Mouse (Mus musculus) Muller cell, postnatal 12 days (primary cell): ENCODE measurements at regions not wholly inside any gene's neighbourhood (a gene's known extent, or its start where the extent isn't known, plus 50 kb on each side); places are given as distances from the start of the nearest gene placed in this dataset.

ENCODE experiments used
- DNase-seq: peaks from one replicate; pipeline ENCODE4 v3.0.0-alpha.2; 2015; ENCODE audit errors: inconsistent ontology term

DNA sequence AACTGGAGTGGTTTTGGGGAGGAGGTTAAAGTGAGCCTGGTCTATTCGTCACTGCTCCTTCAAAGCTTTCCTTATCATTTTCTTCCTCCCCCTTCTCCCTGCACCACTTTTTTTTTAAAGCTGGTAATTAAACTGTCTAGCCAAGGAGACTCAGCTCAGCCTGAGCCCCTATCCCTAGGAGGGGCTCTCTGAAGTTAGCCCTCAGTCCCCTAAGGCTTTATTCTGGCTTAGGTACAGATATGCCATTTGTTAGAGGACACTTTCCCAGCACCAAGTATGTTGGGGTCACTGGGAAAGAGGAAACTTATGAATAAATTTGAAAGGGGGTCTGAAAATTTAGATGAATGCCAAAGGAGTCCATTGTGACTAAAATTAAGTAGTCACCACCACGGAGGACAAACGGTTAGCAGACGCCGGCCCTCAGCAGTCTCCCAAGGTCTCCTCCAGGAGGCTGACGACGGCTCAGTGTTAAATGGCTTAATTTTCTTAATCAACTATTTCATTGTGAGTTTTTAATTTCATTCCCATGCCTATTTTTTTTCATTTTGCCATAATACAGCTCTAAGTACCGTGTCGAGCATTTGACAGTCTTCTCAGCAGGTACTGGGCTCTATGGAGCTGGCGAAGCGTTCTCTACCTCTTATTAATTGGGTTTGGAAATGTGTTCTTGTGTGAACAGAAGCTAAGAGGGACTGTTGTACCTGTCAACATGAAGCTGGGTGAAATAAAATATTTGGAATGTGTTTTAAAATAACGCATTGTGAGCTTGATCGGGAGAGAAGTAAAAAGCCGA, 370.6 kb upstream of the Cited2 start:
- no peak for DNase-seq

DNA sequence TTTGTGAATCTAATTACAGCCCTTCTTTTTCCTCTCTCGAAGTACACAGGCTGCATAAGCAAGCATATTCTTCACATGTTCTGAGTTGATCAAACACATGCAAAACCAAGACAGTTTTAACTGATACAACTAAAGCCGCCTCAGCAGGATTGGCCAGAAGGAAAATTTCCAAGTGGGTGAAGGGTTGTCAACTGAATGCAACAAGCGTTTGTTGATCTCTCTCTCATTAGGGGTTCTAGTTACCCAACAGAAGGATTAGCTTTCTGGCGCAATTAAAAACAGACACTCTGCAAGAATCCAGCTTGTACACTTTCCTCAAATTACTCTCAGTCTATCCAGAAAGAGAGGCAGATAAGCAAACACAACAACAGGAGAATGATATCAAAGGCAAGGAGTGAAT, 367.5 kb upstream of the Cited2 start:
- DNase-seq: no peak

DNA sequence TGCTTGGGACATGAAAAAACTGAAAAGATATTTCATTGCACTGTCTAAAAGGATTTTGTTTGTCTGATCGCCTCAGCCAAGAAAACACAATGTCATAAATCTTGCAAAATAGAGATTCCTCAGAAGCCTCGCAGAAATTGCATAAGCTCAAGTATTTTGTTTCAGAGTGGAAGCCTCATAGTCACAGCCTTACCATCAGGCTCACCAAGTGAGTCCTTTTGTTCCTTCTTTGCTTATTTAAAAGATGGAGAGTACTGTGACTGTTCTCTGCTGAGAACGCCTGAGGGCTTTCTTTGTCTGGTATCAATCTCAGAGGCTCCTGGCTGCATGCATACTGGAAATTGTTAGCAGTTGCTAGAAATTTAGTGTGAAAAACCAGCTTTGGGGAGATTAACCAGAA, 367.0 kb upstream of the Cited2 start:
- DNase-seq: peak; percentile 71

DNA sequence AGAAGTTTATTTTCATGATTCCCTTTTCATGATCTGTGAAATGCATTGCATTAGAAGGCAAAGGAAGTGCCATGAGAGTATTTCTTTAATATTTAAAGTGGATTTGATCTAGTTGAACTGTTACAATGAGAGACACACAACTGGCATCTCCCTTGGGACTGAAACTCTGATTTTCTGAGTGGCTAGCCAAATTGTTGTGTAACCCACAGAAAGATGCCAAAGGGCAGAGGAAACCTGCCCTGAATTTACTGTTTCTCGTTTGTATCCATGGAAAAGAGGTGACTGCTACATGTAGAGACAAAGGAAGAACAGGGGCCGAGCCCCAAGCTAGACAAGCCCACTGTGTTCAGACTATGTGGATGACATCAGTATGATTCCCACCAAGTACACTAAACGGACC, 360.4 kb upstream of the Cited2 start:
- peak; percentile 39 for DNase-seq

DNA sequence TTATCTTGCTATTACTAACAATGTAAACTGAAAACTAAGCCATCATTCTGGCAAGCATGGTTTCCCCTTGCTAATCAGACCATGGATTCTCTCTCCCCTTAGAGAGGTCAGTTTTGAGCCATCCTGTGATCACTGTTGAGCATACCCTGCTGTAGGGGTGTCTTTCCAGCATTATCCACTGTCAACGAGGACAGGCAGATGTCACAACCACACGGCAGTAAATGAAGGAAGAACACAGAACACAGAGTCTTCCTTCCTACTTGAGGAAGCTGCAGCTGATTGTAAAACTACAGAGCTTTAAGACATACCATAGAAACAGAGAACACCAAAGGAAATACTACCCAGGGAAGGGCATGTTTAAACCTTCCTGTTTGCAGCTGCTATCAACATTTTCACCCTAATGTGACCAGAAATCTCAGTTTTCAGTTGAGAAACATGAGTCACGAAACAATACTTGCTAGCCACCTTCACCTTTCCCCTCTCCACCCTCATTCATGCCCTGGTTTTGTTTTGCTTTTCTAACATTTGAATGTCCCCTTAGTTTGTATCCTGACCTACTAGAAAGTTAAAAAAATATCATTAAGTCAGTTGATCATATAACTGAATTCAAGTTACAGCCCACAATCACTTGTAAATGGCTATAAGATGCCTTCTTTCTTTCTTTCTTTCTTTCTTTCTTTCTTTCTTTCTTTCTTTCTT, 356.8 kb upstream of the Cited2 start:
- DNase-seq: no peak

DNA sequence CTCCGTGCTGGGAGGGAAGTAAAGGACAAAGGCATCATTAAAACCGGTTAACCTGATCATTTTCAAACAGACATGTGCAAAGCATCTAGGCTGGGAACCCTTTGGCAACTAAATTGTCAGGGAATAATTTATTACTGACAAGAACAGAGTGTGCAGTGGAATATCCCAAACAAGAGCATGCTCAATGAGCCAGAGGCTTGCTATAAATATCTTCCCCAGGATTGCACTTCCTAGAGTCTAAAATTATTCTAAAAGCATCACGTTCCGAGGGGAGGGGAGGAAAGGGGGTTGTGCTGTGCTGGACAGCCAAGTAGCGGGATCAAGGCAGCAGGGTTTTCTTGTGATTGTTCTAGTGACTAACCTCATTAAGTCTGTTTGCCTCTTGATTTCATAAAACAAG, 356.0 kb upstream of the Cited2 start:
- DNase-seq: peak; percentile 68

DNA sequence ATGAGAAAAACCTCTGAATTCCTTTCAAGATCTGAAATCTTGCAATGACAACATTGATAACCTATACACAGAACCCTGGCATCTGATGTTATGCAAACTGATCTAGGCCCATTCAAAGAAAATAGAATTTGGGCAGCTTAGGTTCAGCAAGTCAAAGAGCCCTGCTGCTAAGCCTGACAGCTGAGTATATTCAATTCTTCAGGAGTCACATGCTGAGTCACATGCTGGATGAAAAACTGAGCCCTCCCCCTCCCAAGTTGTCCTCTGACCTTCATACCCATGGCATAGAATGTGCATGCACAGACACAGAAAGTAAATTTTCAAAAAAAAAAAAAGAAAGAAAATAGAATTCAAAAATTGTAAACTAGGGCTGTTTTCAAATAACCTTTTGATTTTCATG, 355.6 kb upstream of the Cited2 start:
- no peak for DNase-seq

DNA sequence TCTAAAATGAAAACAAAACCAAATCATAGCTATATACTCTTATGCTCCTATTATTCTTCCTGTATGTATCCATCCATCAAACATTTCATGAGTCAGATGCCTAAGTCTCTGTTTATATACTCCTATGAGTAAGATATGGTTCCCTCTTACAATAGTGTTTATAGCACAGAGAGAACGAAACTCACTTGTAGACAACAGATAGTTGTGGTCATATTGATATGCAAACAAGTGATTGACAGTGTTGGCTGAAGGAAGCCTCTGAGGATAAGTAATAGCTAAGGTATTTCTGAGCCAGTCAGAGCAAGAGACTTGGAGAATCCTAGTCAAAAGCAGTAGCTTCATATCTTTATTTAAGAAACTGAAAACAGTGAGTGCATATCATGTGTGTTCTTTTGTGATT, 354.4 kb upstream of the Cited2 start:
- DNase-seq: no peak

DNA sequence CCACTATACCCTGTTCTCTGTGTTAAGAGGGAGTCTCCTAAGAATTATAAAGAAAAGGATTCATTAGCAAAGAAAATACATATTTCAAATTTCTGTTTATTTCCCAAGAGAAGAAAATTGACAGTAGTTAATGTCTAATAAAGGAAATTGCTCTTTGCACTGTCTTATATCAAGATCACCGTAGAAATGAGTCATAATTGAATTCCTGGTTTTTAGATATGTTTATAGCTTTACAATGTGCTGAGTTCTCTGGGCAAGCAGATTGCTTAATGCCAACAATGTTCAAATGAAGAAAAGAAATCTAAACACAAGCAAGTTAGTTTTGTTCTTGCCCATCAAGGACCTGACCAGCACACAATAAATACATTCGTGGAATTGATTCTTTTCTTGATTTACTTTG, 350.1 kb upstream of the Cited2 start:
- no peak for DNase-seq

DNA sequence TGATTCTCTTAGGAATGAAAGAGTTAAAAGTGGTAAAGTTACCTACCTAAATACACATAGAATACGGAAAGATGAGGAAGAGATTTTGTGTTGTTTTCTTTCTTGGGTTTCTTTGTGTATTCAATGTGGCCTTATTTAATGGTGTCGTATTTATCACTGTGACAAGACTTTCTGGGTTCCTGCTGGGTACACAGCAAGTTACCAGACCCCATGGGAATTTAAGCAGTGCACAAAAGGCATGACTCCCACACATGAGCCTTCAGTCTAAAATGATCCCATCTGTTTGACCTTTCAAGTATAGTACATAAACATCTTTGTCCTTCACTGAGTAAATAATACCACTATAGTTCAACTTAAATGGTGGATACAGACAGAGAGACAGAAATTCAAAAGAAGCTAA, 349.0 kb upstream of the Cited2 start:
- no peak for DNase-seq

DNA sequence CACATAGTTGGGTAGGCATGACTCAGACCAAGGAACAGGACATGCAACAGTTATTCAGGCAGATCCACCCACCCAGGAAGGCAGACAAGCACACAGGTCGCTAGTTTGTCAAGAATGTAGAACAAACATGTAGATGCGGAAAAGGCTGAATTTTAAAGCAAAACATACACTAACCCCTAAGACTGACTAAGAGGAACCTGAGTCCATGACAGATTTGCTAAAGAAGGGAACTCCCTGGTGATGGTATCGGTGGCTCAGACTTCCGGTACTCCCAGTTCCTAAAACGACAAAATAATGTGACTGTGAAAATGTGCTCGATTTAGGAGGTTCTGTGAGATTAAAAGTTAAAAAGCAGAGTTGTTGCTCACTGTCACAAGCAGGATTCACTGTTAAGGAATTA, 340.0 kb upstream of the Cited2 start:
- peak; percentile 24 for DNase-seq

DNA sequence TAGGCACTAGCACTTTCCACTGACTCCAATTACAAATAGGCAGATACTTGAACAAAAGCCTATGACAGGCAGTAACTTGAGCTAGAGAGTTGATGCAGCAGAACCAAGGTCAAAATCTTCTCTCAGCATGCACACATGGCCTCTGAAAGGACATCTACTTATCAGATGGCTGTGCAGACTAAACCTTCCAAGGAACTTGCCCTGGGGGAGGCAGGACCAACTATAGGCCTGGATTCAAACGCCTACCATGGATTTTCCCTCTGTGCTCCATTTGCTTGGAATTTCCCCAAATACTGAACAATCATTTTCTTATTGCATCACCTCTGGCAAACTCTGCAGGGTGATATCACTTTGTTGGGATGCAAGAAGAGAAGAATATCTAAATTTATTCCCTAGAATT, 337.8 kb upstream of the Cited2 start:
- DNase-seq: peak; percentile 82

DNA sequence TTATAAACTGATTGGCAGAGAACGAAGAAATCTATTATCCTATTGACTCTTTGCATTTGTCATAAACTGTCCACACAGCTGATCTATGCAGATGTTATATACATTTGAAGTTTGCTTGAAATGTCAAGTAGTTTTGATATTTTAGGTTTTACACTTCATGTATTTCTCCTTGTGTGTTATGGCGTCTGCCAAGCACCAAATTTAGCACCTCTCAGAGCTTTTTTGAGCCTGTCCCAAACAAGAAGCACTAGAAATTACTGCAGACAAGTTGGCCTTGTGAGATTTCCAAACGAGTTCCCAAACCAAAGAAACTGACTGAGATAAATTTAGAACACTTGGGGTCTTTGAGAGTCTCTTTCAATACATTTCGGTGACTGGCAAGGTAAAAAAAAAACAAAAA, 335.7 kb upstream of the Cited2 start:
- DNase-seq: no peak

DNA sequence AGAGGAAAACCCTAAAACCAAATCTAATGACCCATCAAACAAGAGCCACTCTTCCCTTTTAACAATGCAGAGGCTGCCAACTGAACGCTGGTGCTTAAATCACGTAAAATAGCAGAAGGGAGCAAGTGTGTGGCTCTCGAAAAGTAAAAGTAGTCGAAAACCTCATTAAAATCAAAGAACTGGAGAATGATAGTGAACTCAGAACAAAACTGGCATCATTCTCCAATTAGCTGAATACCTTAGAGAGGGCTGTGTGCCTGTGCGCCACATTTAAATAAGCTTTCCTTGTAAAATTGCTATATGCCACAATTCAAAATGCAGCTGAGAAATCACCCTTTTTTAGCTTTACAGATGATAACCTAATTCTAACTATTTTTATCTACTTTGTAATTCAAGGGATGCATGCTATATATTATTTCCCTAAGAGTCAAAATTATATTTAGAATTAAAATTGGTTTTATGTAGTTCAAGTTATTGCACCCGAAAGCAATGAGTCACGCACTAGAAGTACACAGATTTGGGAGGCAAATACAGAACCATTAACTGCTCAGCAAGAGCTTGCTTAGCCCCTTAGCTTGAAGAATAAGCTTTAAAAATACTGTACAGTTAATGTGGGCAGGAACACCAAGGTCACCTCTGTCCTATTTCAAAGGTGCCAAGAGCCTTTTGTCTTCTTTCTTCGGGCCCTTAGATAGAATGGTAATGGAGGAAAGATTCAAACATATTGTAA, 327.4 kb upstream of the Cited2 start:
- no peak for DNase-seq

DNA sequence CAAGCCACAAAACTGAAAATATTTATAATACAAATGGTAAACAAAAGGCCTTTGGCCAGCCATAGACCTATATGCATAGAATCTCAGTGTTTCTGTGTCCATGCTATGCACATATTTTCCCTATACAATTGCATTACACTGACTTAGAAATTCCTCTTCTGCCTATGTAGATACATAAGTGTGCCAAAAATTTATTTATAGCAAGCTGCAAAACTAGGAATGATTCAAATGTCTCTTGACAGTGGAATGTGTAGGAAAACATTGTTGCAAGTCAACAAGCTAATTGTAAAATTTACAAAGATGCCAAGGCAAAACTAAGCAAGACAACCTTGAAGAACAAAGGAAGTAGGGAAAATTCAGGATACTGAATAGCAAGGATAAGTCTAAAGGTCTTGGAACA, 319.1 kb upstream of the Cited2 start:
- no peak for DNase-seq

DNA sequence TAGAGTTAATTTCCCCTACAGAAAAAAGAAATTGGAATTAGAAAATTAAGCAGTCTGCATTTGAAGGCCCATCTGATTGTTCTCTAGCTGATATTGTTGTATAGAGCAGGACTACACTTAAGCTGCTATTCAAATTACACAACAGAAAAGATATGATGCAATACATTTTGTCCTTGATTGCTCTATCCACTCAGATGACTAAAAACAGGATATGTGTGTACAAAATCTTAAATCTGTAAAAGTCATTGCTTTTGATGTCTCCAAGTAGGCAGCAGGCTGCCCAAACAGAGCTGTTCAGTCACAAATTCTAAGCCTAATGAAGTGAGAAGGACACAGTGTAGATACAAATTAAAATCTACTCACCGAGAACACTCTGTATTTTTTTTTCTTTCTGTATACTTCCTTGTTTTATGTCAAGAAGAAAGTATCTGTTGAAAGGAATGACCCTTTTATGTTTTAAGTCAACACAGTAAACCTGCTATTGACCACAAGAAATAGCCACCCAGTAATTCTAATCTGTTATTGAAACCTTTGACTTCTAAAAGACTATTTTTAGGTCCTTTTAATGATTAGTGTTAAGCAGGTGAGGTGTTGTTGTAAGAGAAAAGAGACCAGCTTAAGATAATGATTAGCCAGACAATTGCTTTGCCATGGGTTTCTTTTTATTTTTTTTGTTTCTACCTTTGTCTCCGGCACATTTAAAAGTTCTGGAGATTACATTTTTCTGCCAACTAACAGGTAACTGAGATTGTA, 315.0 kb upstream of the Cited2 start:
- DNase-seq: no peak

DNA sequence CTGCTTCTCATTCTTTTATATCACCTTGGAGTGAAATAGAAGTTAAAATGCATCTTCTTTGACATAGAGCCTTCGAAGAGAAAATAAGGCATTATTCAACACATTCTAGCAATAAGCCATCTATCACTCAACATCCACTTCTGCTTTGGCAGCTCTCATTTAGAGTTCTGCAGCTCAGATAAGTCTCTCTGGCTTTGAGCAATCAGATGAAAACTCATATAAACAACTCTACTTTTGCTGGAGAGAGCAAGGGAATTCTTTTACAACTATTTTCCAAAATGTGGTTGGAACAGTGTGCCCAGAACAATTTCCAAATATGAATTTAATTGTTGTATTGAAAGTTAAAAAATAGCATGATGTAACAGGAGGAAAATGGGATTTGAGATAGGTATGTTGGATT, 314.2 kb upstream of the Cited2 start:
- DNase-seq: no peak

DNA sequence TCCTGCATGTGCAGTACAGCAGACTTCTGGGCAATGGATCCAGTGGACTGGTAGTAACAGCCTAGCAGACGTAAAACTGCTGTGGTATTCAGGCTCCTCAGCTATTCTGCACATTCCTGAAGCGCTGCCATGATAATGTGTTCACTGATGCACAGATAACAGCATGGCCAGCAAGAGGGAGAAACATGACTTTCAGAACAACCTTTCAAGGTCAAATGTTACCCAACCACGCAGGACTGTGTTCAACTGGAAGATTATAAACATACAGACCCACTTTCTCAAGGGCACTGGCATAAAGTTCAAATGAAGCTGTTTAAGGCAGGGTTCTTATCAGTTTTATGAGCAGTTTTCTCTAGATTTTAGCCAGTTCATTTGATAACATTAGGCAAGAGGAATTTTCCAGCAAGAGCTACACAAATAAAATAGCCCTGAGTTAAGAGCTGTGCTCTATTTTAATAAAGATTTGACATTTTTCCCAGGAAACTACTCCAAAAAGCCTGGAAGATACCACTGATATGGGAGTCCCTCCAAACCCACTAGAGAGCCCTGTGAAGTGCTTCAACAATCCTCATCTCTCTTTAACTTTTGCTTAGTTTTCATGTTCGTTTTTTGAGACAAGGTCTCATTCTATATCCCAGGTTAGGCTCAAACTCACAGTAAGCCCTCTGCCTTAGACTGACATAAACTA, 311.6 kb upstream of the Cited2 start:
- peak; percentile 87 for DNase-seq

DNA sequence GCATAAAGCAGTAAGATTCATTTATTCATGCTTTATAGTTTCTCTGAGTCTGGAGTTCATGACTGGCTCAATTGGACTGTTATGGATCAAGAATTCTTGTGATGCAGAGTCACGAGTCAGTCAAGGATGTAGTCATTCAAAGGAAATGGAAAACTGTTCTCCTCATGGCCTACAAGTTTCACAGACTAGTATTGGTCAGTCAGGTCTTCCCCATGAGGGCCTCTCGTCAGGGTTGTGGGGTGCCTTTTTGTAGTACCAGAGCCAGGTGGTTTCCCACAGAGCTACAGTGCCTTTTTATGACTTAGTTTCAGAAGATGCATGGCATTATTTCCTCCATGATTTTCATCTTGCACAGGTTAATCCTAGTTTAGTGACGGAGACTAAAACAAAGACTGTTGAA, 307.9 kb upstream of the Cited2 start:
- no peak for DNase-seq

DNA sequence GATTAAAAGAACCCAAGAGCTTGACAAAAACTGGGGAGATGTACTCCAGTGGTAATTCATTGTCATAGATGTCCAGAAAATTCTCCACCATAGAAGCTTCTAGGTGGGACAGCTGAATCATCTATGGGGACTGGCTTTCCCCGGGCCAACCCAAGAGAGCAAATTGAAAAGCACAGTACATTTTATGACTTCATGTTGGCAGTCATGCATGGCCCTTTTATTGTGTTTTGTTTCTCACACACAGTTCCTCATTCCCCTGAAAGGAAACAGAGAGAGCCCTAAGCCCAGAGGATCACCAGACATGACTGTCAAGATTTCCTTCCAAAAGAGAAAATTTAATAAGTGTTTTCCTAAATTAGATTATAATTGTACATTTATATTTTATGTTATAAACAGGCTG, 306.9 kb upstream of the Cited2 start:
- no peak for DNase-seq

DNA sequence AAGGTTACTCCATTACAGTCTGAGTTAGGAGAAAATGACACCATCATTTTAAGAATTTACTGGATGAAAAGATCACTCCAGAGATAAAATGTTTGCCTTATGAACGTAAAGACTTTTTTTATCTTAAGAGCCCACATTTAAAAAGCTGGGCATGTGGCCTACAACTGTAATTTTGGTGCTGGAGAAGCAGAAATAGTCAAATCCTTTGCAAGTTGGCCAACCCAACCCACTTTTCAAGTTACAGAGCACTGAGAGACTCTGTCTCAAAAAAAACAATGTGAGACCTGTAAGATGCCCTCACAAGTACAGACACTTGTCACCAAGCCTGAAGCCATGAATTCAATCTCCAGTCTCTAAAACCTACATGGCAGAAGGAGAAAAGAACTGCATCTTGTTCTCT, 305.6 kb upstream of the Cited2 start:
- DNase-seq: no peak
